Mouse (Mus musculus) thymus, postnatal 14 days (tissue): ENCODE results near the gene Sgms2.
"Not testable (repeated sequence)": the region's sequence is repeated elsewhere in the genome, so short reads cannot be mapped to it uniquely, and the experiment has no call there.

ENCODE experiments used
- DNase-seq: peaks from one replicate; pipeline ENCODE4 v3.0.0; 2021

Gene Sgms2

DNA sequence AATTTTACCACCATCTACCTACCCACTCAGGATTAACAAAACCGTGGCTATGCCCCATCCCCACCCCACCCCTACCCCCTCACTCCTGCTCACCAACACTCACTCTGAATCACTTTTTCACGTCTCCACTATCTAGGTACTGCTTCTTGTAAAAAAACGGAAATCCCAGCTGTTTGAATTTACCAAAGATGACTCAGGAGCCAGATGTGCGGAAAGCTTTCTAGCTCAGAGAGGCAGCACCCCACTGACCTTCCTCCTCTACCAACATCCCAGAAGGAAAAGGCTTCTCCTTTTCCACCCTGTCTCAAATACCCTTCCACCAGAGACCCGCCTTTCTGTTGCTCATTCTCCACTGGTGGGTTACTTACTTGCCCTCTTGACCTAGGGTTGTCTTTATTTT is 135.2 kb downstream of the Sgms2 start:
- no peak for DNase-seq

DNA sequence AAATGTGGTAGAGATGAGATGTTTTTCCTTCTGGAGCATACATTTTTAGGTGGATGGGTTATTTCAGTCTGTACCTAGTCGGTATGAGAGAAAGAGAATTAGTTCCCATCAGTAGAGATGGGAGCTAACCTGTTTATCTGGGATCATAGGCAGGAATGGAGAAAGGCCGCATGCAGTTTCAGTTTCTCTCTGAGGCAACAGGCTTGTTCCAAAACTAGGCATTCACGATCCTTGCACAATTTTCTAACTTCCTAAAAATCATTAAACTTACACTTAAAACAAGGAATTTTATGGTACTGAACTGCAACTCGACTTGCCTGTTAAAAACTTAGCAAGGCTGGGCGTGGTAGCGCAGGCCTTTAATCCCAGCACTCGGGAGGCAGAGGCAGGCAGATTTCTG is 140.7 kb downstream of the Sgms2 start:
- DNase-seq = no peak

DNA sequence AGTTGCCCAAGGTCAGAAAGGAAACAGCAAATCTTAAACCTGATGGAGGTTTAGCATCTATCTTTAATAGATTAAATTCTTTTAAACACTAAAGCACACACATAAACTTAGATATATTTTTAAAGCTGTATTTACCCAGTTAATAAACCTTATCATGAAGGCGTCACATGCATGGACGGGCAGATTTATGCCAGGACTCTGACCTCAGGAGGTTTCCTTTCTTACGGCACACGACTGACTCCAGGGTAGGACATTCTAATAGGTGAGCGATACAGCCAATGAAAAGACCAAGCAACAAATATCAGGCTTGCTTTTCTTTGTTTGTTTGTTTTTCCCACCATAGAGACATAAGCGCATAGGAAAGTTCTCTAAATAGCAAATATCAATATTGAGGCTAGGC is 142.2 kb downstream of the Sgms2 start:
- DNase-seq = no peak

DNA sequence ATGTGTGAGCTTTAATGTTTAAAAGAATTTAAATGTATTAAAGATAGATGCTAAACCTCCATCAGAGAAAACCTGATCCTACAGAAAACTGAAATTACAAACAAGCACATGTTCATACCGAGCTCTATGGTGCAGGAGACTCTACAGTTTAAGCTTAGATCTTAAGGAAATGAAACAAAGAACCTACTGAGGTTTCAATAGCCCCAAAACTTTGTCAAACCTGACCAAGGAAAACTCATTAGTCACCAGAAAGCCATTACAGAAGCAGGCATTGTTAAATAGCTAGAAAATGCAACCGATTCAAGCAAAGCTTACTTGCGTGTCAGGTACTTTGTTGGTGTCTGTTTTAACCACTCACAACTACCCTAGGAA is 142.6 kb downstream of the Sgms2 start:
- no peak for DNase-seq

DNA sequence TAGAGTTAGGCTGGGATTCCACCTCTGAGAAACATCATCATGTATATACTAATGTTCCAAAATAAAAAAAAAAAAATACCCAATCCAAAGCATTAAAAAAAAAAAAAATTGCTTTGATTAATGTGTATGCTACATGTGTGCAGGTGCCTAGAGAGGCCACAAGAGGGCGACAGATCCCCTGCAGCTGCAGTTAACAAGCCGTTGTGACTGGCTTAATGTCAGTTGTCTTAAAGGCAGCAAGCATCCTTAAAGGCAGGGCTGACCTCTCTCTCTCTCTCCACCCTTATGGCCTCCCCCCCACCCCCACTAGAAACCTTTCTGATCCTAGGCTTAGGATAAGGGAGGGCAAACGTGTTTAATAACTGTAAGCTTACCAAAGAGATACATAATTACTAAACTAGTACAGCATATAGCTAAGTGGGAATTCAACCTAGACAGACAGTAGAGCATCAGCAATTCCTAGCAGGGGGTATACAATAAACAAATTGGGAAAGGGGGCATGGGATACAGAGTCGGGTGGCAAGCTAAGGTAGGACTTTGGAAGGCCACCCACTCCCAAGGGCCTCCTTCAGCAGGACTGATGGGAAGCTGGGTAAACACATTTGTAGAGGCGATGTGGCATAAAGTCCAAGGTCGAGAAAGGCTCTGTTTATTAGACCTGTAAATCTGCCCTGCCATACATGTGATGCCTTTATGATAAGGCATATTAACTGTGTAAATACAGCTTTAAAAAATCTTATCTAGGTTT is 143.2 kb downstream of the Sgms2 start:
- DNase-seq = peak; percentile 42

DNA sequence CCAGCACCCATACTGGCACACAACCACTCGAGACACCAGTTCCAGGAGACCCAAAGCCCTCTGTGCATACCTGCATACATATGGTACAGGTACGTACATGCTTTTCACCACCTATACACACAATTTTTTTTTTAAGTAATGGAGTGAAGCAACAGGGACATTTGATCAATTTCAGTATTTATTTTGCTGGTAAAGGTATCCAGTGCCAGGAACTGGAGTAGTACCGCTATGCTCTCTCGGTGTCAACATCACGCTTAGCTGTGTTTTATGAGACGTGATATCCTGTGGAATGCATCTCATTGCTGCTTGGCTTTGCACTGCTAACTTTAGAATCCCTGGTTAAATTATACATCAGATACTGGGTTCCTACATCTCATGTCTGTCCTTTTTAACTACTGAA is 145.3 kb downstream of the Sgms2 start:
- no peak for DNase-seq

DNA sequence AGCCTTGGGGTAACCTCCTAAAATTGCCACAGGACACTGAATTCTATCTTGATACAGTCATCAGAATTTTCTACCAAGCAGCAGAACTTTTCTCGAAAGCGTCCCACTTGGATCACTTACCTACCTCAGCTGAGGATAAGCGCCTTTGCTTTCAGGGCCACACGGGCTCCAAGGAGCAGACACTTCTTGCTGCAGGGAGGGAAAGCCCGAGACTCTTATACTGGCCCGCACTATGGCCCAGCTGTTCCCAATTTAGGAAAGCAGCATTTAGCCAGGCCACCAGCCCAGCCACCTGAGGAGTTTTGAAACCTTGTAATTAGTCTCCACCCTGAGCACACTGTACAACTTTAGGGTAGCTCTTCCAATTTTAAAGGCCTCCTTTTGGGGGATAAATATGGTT is 147.9 kb downstream of the Sgms2 start:
- DNase-seq = no peak

DNA sequence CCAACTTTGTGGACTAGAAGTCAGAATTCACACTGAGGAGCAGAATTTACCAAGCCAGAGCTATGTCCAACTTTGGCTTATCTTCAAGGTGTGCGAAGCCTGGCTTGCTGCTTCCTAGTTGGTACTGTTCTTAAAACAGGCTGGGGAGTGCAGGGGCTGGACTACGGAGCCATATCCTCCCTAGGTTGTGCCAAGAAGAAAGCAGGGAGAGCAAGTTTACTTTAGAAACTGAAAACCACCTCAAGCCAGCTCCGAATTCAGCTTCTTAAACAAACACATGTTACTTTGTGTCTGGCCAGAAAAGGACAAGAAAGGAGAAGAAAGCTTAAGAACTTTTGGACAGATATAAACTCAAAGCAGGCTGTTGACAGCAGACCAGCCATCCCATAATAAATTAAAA is 150.3 kb downstream of the Sgms2 start:
- DNase-seq = no peak

DNA sequence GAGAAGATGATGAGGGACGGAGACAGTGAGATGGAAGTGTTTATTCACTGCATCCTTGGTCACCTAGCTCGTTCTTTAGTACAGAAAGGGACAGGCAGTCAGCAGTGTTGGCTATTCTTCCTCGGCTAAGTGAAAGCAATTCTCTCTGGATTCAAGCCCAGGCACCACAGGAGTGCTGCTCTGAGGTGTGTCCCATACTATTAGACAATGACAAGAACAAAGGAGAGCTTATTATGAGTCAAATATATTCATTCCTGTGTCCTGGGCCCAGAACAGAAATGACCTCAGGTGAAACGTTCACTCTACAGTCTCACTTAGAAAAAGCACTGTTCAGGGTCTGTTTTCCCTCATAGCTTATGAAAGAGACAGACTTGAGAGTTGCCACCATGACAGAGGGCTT is 151.9 kb downstream of the Sgms2 start:
- DNase-seq = no peak

DNA sequence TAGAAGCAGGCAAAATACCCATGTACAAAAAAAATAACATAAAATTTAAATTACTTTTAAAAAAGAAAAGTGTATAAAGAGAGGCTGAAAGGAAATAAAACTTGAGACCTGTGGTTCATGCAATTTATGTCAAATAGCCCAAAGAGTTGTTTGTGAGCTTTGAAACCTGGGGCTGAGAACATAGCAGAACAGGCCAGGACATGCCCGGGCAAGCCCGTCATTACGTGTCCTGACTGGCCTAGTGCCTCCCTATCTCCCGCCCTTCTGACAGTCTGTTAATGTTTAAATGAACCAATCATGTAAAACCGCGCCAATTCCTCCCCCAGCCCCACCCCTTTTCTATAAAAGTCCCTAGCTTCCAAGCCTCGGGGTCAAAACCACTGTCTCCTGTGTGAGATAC is 153.5 kb downstream of the Sgms2 start:
- not testable (repeated sequence) for DNase-seq

DNA sequence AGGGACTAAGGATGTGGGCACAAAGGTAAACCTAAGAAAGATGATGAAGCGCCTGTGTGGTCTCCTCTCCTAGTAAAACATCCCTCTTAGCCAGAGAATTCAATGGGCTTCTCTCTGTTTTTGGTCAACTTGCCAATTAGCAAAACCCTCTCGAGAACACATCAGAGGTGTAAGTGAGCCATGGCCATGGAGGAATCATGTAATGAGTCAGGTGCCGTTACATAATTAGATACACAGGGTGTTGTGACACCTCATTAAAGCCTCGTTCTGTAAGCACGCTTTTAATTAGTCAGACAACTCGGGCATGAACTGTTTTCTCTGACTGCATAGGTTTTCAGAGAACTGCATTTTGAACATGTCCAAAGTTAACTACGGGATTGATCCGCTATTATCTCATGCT is 154.6 kb downstream of the Sgms2 start:
- no peak for DNase-seq

DNA sequence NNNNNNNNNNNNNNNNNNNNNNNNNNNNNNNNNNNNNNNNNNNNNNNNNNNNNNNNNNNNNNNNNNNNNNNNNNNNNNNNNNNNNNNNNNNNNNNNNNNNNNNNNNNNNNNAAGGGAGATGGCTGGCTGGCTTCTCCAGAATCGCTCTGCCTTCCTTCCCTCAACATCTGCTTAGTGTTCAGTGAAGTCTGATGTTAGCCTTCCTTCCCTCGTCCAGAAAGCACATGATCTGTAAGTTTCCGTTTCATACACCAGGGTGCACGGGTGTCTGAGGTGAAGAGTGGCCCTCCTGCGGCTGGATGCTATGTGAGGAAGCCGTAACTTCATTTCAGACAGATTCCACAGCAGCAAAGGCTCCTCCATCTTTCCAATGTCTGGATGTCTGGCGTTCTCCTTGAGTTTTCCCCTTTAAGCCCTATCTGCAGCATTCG is 156.1 kb downstream of the Sgms2 start:
- peak; percentile 16 for DNase-seq

DNA sequence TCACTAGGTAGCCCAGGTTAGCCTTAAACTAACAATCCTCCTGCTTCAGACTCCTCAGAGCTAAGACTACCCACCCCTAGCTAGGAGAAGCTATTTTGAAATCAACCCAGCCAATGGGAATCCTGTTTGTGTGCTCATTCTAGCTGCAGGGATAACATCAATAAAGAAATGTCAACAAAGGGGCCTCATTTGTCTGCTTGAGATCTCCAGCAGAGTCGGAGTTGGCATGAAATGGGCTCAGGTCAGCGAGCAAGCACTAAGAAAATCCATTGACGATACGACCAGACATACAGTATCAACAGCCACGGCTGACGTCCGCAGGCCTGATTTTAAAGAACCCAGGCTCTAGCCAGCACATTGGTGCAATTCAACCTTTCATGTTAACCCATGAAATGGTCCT is 164.0 kb downstream of the Sgms2 start:
- no peak for DNase-seq

DNA sequence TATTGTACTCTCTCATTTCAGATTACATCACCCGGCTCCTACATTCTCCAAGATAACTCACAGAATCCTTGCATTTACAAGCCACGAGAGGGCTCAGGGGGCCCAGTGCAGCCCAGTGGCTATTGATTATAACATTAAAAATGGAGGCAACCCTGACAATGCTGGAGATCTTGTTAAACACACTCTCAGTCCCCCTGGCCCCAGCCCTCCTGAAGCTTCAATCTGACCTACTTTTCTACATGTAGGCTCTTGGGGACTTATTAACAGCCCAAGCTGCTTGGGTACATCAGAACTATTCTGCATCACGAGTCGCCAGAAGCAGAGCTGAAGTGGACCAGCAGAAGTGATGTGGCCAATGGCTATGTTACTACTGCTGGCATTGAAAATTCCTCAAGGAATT is 164.6 kb downstream of the Sgms2 start:
- no peak for DNase-seq

DNA sequence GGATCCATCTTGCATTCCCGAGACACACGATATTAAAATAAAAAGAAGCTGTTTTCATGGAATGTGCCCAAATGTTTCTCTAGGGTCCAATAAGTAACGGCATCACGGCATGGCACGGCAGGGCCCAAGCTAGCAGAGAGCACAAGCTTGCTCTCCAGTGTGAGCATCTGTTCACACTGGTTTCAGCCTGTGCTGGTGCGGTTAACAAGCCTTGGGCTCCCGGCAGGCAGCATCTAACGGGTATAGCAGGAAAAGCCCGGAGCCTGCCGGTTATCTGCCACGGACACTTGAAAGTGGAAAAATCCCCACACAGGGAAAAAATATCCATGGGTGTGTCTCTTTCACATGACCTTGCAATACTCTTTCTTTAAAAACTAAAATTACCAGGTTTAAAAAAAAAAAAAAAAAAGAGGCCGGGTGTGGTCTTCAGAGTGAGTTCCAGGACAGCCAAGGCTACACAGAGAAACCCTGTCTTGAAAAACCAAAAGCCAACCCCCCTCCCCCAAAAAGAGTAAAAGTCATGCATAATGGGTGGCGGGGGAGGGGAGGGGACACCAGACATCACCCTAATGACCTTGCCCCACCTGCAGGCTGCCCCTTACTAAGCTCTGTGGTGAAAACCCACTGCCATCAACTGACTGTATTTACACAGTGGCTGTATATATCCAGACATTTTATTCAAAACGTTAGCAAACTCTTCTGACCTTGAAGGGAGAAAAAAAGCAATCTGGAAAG is 169.0 kb downstream of the Sgms2 start:
- DNase-seq = no peak

DNA sequence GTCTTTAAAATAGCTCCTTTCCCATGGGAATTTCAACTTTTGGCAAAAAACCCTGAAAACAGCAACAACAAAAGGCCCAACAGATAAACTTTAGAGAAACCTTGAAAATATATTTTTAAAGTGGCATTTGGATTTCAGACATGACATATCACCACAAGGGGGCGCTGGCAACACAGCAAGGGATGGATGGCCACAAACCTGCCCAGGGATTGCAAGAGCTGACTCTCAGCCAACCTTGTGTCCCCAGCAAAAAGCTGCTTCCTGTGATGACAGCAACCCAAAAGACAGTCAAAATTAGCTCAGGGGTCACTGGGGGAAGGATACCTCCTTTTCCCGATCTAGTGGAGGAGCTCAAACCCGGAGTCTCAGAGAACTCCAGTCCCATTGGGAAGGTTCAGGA is 171.0 kb downstream of the Sgms2 start:
- DNase-seq = peak; percentile 79

DNA sequence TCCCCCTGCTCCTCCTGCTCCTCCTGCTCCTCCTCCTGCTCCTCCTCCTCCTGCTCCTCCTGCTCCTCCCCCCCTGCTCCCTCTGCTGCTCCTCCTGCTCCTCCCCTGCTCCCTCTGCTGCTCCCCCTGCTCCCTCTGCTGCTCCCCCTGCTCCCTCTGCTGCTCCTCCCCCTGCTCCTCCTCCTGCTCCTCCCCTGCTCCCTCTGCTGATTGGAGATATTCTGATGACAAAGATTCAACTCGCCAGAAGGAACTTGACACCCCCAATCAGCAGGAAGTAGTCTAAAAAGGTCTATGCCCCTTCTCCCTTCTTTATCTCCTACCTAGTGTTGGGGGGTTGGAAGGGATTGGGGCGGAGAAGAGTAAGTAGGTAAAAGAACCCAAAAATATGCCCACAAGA is 173.0 kb downstream of the Sgms2 start:
- no peak for DNase-seq

DNA sequence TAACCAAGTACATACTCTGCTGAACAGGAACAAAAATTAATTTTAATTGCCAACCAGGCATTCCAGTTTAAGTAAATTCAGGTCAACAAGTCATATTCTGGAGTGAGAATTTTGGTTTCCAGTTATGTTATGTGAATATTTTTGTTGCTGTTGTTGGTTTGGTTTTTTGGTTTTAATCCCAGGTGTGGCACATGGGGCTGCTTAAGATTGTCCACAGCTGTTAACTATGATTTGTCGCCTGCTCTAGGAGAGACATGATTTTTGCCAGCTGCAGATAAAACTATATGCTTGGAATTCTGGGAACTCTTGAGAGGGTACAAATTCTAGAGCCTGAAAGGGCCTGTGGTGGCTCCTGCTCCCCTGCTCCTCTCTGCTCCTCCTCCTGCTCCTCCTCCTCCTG is 174.1 kb downstream of the Sgms2 start:
- no peak for DNase-seq

DNA sequence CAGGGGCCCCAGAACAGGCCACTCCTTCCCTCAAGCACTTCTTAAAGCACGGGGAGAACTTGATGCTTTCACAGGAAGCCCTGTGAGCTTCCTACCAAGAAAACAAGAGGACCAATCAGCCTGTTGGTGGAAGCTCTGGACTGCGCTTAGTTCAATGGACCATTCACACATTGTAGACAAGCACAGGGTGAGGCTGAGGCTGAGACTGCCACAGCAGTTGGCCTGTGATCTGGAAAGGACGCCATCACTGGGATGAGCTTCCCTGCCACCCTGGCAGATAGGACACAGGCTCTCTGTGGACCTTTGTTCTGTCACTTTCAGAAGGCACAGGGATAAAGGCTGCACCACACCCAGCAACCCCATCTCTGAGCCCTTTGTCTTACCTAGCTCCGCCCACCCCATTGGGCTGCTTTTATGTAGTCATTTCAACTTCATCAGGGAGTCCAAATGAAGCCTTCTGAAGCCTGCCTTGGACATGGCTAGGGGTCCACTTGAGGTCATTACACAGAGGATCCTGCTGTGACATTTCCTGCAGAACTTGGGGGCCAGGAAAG is 175.2 kb downstream of the Sgms2 start:
- no peak for DNase-seq

DNA sequence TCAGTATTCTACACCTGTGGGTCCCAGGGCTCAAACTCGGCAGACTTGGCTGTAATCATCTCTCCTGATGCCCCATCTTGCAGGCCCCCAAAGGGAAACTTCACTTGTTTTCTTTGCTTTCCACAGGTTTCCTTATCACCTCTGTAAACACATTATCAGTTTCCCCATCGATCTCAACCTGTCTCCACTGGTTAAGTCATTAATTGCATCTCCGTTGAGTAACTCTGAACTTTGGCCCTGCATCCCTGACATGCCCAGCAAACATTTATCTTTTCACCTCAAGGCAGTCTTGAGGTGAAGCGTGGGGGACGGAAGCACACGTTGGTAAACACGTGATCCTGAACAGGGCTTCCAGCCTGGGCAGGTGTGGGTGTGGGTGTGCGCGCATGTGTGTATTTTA is 178.9 kb downstream of the Sgms2 start:
- DNase-seq = no peak

DNA sequence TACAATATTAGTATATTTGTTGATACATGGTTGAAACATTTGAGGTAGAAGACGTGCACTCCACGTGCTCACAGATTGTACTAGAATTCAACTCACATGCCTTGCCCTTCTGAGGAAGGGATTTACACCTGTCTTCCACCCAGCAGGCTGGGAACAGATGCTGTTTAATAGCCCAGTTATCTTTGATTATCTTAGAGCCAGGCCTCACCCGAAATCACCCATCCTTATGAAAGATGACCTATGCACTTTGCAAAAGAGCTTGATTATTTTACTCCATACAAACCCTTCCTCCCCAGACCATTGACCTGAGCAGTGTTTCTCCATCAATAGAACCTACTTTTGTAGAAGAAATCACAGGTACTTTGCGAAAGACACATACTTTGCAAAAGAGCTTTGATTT is 180.6 kb downstream of the Sgms2 start:
- DNase-seq = no peak

DNA sequence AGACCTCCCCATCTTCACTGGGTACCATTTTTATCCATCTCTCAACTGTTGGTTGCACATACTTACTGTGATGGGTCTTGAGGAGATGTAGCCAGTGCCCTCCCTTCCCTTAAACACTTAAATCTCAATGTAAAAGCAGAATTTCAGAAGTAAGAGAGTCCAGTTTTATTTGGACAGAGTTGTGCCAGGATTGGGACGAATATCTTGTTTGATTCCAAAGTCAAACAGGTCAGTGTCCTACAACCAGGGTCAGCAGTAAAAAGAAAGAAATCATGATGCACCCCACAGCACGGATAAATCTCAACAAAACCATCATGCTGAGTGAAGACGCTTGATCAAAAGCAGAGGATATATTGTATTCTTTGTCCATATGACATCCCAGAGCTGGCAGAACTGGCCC is 183.4 kb downstream of the Sgms2 start:
- no peak for DNase-seq

DNA sequence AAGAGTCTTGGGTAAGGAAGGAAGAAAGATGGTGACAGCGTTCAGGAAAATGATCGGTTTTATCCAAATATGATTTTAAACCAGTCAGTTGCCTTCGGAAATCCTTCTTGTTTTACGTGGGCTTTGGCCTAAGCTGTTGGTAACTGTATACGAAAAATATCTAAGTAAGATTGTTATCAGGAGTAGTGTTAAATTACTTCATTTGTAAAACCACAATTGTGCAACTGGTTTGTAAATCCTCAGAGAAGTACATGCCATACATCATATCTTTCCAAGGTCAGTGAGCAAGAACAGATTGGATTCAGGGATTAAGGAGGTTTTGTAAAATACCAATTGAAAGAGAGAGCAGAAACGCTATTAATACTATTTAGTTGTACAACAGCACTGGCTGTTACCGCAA is 185.0 kb downstream of the Sgms2 start:
- DNase-seq = no peak

DNA sequence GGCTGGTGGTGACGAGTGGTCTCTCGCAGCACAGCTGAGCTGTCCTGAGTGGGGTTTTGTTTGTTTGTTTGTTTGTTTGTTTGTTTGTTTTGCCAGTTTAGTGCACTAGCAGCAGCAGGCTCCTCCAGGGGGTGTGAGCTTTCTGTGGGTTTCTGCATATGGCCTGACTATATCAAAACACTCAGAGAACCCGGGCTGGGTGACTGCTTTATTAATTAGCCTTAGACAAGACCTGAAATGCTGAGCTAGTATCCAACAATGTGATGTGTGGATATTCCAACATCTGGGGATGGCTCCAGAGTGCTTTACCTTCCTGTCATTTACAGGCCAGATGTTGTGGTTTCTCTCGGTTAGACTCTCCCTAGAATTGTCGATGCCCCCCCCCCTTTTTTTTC is 187.9 kb downstream of the Sgms2 start:
- no peak for DNase-seq
